Mouse (Mus musculus) thymus, postnatal 25 days (tissue): ENCODE measurements around the gene Slc39a1.
"Not testable (repeated sequence)": the region's sequence is repeated elsewhere in the genome, so short reads cannot be mapped to it uniquely, and the experiment has no call there.

Source experiments
- DNase-seq: peaks from one replicate; pipeline ENCODE4 v3.0.0; 2022

Gene Slc39a1

DNA sequence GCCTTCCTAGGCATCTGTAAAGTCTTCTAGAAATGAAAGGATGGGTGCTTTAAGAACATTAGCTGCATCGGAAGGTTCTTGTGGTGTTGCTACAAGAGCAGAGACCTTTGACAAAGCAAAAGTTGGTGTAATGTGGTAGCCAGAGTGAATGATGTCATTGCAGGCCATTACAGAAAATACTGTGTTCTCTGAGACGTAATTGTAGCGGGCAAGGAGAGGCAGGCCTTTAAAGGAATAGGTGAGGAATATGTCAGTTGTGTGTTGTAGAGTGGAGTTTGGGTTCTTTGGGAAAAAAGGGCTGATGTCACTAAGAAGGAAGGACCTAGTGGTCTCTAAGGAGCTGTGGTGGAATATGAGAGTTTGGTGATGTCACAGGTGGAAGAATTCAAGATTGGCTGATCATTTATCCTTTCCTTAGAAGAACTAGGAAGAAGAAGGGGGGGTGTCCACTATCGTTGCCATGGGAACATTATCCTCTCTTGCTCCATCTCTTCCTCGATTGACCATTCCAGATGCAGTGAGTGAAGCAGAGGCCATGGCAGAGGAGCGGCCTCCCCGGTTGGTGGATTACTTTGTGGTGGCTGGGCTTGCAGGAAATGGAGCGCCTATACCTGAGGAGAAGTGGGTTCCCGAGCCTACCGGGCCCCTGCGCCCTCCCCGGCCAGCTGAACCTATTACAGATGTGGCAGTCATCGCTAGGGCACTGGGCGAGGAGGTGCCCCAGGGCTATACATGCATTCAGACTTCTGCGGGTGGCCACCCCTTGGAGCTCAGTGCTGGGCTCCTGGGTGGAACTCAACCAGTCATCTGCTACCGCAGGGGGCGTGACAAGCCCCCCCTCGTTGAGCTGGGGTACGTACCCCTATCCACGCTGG, 19.2 kb downstream of the Slc39a1 start:
- peak; percentile 35 for DNase-seq

DNA sequence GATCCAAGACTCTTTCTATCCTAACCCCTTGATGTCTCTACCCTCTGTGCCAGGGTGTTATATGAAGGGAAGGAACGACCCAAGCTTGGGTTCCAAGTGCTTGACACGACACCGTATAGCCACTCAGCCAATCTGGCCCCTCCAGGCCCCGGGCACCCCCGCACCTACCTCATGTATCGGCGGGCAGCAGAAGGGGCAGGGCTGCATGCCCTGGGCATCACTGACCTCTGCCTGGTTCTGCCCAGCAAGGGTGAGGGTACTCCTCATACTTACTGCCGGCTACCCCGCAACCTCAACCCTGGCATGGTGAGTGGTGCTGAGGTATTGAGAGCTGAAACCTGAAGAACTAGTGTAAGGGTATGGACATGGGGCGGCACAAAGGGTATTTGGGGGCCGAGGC, 20.2 kb downstream of the Slc39a1 start:
- DNase-seq, result no peak

DNA sequence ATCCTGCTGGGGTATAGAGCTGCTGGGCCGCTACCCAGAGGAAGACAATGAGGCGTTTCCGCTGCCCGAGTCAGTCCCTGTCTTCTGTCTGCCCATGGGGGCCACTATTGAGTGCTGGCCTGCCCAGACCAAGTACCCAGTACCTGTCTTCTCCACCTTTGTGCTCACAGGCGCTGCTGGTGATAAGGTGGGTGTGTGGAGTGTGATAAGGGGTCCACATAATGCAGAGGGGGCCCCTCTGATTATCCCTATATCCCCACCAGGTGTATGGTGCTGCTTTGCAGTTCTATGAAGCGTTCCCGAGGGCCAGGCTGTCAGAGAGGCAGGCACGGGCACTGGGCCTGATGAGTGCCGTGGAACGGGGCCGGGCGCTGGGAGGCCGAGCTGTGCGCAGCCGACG, 21.0 kb downstream of the Slc39a1 start:
- no peak for DNase-seq

DNA sequence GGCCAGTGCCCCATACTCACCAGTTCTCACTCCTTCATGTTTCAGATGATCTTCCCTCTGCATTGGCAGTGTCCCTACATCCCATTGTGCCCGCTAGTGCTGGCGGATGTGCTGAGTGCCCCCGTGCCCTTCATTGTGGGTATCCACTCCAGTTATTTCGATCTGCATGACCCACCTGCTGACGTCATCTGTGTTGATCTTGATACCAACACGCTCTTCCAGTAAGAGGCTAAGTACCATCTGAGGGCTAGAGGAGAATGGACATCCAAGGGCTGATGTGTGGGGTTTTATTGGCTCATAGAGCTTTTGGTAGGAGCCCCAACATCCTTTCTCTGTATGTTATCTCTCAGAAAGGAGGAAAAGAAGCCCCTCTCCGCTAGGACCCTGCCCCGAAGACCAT, 22.8 kb downstream of the Slc39a1 start:
- DNase-seq, result no peak

DNA sequence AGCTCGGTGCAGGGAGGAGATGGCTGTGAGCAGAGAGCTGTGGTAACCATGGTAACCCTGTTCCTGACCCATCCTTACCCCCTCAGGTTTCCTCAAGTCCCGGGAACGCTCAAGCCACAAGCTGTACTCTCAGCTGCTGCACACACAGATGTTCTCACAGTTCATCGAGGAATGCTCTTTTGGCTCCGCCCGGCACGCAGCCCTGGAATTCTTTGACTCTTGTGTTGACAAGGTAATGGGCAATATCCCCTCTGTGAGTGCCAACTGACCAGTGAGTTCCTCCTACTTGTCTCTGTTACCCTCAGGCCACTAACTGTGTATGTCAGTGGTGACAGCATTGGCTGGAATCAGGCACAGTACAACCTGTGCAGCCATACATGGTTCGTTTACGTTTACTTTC, 24.2 kb downstream of the Slc39a1 start:
- no peak for DNase-seq

DNA sequence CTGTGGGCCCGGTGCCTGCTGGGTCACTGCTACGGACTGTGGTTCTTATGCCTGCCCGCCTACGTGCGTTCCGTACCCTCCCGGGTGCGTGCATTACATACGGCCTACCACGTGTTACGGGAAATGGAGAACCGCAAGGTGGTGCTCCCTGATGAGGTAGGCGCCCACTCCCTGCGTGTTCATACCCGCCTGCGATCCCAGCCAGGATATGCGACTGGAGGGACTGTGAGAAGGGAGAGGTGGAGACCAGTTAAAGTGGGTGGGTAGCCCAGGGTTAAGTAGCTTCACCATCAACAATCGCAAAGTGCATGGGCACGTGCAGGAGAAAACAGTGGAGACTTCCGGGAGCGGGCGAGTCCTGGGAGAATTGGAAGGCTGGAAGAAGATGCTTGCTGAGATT, 25.9 kb downstream of the Slc39a1 start:
- no peak for DNase-seq

DNA sequence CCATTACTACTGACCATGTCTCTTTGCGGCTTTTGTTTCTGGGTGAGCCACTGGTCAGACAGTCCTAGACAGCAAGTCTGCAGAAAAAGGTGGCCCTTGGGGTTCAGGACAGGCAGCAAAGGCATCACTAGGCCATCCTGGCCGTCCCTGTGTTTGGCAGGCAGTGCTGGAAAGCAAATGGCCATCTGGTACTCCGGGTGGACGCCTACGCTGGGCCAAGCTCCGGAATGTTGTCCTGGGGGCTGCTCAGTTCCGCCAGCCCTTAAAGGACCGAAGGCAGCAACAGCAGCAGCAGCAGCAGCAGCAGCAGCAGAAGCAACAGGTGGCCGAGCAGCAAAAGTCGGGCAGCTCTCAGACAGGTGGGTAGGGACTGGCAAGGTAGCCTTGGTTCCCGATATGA, 27.3 kb downstream of the Slc39a1 start:
- DNase-seq, result no peak

DNA sequence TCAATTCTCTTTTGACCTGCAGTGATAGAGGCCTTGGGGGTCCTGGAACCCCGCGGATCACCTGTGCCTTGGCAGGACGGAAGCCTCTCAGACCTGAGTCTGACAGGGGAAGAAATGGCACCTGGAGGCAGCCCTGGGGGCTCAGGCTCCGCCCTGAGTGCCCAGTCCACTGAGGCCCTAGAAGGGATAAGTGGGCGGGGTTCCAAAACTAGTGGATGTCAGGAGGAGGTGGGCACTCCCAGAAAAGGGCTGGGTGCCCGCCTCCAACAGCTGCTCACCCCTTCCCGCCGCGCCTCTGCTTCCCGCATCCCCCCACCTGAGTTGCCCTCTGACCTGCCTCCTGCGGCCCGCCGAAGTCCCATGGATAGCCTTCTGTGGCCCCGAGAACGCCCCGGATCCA, 28.9 kb downstream of the Slc39a1 start:
- no peak for DNase-seq

DNA sequence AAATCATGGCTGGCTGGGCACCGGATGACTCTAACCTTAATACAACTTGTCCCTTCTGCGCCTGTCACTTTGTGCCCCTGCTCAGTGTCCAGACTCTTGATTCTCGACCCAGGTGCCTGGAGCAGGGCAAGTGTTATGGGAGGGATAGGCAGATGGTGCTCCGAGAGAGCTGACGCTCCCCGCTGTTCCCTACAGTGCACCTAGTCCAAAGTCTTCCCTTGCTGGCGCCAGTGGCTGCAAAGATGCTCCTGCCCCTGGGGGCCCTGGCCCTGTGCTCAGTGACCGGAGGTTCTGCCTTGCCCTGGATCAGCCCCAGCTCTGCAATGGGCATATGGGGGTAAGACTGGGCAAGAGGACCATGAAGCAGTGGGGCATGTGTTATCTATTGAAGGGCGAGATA, 29.8 kb downstream of the Slc39a1 start:
- DNase-seq, result no peak

DNA sequence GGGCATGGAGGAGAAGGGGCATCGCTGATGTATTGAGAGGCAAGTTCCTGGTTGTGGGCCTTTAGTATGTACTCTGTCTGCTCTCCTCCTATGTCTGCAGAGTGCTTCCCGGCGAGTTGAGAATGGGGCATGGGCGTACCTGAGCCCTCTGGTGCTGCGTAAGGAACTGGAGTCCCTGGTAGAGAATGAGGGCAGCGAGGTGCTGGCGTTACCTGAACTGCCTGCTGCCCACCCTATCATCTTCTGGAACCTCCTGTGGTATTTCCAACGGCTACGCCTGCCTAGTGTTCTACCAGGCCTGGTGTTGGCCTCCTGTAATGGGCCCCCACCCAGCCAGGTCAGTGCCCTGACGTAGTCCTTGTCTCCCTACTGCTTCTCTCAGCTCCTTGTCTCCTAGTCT, 30.2 kb downstream of the Slc39a1 start:
- no peak for DNase-seq

DNA sequence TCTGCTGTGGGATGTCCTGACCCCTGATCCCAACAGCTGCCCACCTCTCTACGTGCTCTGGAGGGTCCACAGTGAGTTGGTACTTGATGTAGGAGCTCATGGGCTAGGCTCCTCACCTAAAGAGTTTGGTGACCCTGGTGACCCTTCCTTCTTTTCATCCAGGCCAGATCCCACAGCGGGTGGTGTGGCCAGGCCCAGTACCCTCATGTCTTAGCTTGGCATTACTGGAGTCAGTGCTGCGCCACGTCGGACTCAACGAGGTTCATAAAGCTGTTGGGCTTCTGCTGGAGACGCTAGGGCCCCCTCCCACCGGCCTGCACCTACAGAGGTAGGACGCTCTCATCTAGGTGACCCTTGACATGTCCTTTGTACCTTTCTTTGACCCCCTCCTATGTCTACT, 31.2 kb downstream of the Slc39a1 start:
- DNase-seq, result no peak

DNA sequence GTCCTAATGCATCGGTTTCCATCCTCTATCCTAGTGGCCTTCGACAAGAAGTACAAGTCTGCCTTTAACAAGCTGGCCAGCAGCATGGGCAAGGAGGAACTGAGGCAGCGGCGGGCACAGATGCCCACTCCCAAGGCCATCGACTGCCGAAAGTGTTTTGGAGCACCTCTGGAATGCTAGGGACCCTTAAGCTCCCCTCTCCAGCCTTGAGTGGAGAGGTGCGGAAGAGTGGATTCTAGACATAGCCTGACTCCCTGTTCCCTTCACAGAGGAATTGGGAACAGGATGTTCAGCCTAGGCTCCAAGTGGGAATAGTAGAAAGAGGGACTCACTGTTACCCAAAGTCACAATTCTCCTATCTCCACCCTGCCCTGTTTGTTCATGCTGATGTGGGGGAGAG, 31.8 kb downstream of the Slc39a1 start:
- DNase-seq, result no peak

DNA sequence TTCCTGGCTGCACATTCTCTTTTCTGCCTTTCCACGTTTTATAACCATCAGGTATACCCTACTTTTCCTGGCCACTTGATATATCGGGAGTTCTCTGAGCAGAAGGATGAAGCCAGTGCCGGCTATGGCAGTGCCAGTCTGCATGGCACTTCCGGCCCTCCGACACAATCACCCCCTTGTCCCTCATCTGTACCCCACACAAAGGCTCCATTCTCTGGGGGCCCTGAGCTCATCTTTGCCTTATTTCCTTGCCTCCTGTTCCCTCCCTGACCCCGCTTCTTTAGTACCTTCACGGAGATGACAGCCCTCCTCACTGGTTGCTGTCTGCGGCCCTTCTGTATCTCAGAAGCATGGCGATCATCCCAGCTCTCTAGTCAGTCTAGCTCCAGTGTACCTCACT, 32.7 kb downstream of the Slc39a1 start:
- DNase-seq, result no peak

DNA sequence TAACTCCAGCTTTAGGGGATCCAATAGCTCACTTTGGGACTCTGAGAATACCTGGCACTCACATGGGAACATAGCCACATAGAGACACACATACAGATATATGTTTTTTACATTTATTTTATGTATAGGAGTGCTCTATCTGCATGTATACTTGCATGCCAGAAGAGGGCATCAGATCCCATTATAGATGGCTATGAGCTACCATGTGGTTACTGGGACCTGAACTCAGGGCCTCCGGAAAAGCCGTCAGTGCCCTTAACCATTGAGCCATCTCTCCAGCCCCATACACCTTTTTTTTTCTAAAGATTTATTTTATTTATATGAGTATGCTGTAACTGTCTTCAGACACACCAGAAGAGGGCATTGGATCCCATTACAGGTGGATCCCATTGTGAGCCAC, 36.2 kb downstream of the Slc39a1 start:
- DNase-seq, result no peak

DNA sequence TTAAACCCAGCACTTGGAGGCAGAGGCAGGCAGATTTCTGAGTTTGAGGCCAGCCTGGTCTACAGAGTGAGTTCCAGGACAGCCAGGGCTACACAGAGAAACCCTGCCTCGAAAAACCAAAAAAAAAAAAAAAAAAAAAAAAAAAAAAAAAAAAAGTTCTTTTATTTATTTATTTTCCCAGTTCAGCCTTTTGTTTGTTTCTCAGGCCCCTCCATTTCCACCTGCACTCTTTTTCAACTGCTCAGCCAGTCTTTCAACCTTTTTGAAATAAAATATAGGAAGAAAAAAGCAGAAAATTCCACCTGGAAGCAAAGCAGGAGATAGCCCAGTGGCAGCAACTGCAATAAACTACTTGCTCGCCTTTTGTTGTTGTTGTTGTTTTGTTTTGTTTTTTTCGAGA, 41.4 kb downstream of the Slc39a1 start:
- DNase-seq, result not testable (repeated sequence)

DNA sequence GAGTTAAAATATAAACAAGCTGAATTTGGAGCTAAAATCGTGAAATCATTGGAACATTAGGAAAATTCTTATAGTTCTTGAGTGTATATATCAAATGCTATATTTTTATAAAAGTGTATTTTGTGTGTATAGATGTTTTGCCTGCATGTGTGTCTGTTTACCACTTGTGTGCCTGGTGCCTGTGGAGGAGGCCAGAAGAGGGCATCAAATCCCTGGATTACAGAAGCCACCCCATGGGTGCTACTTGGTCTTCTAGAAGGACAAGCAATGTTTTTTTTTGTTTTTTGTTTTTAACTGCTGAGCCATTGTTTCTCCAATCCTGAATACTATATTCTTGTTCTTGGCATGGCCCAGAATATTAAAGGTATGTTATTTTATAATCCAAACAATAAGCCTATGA, 42.6 kb downstream of the Slc39a1 start:
- no peak for DNase-seq

DNA sequence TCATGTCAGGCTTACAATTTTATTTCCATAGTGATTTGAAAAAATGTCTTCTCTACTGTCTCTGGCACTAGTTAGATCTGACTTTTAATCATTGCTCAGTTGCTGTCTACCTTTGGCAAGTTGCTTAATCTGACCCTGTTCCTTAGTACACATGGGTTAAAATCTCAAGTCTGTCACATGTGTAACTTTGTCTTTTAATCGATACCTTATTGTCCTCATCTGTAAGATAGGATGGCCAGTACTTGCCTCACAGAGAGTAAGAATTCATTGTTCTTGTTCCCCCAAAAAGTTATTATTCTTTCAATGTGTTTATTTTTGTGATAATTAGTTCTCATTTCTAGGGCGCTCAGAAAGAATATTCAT, 44.0 kb downstream of the Slc39a1 start:
- no peak for DNase-seq

DNA sequence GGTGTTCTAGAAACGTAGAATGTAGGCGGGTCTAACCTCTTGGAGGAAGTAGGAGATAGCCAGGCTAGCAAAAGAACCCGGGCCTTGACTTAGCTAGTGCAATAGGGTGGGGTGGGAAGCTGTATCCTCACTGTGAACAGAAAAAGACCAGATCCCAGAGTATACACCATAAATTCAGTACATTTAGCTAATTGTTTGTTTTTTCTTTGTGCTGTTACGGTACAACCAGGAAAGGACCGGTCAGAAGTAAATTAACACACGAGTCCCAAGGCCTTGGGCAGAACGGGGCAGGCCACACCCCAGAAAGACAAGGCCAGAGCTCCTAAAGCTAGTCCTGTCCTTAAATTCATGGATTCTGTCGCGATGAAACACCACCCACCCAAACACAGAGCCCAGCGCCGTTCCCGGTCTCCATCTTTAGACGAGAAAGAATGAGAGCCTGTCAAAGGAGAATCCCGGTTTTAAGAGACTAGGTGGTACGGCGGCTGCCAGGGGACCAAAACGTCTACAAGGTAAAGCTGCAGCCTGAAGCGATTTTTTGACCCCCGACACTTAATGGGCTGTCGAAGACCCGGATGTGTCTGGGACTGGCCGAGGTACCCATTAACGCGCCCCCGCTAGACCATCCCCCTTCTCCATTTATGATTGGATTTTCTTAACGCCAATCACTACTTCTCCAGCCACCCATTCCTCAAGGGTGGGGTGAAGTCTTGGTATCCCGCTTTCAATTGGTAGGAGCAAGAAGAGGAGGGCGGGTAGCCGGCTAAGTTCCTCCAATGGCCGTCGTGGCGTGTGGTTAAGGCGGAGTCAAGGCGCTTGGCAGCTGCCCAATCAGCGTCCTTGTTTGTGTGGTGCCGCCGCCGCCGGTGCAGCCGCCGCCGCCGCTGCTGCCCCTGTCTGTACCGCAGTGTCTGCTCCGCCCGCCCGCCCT, 44.6 kb downstream of the Slc39a1 start, which contains the start of gene Gatad2b:
TSS of gene Gatad2b (plus strand) at position 834 of the 931 bp plus-strand sequence.
- peak; percentile 96 for DNase-seq

DNA sequence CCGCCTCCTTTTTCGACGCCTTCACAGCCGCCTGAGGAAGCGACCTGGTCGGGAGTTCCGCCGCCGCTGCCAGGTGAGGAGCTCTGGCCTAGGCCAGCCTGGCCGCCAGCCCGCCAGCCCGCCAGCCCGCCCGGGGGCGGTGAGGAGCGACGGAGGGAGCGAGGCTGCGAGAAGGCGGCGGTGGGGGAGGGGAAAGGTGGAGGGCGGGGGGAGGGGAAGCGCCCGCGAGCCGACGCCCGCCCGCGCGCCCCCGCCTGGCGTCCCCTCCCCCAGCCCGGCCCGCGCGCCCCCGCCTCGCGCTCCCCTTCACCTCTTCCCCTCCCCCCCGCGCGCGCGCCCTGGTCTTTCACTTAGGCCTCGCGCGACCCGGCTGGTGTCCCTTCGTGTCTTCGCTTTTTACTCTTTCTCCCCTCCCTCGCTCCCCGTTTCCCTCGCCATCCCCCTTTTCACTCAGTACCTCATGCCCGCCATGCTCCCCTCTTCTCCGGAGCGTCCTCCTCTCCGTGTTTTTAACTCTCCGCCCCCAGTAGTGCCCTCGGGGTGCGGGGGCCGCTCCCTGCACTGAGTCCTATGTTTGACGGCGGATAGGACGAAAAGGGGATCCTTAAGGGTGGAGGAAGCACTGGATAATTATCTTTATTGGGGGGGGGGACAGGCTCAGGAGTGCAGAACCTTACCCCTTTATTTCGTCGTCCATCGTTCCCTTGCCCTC, 45.5 kb downstream of the Slc39a1 start:
- DNase-seq, result no peak

DNA sequence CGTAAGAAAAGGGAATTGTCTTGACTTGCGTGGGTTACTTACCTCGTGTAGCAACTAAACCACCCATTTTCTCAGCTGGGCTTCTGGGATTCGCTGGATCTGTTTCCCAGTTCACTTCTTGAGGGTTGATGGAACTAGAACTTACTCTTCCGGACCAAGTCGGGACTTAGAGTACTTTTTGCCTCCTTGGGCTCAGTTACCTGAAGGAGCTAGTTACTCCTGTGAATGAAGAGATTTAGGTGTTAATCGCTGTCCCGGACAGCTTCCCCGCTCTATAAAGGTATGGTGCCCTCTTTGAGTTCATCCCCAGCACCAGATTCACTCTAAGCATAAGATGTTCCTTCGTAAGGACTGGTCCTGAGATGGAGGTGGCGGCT, 46.1 kb downstream of the Slc39a1 start:
- peak; percentile 21 for DNase-seq

DNA sequence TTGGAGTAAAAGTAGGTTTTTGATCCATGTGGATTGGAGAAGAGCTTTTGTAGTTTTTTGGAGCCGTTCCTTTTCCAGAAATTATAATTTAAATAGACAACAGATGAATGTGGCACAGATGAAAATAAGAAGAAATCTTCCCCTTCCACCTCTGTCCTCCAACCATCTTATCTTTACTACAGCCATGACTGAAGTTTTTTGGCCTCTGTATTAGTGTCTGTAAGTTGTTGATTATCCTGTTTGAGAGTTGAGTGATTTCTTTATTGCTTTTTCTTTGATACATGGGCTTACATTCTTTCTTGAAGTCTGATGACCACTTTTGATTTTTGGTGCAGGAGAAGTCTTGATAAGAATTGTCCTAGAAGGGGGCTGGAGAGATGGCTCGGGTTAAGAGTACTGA, 46.7 kb downstream of the Slc39a1 start:
- DNase-seq, result no peak
